Mouse (Mus musculus): Measurements from ENCODE around the gene Adcy4.

- TF ChIP-seq CTCF (IDR thresholded peaks at IDR 0.05) (peak; percentile 99), EP300 (IDR thresholded peaks at IDR 0.05) (peak; percentile 62; the same call in 1 of the 2 replicates)
Measured at GRCm38 (mm10) chr14:55822435-55822990, 38.6 kb upstream of the Adcy4 start.

Data from lung, postnatal 0 days (tissue).